Mouse (Mus musculus) limb, embryonic 15.5 days (tissue): Measurements from ENCODE around the gene Sdr39u1. TPM values are rescaled to one million over a fixed set of nuclear protein-coding genes. Genes with fewer than 3 reads are reported as not detected.

Source experiments
- ATAC-seq: fragments of 200-750 bp; cut with Nextera tagmentation; 2 replicates; pipeline ENCODE4 v1.8.0; 2017; ENCODE audit warnings: low read depth, moderate TSS enrichment; ENCODE audit not compliant: insufficient number of reproducible peaks, low FRiP score, low TSS enrichment
- H3K27ac ChIP-seq: fragments of 300-500 bp; sonication (generic); 2 replicates; pipeline ENCODE4 v1.5.1; 2015; ENCODE audit warnings: moderate library complexity, mild to moderate bottlenecking, inconsistent platforms
- H3K27me3 ChIP-seq: fragments of 300-500 bp; sonication (generic); 2 replicates; pipeline ENCODE4 v1.6.1; 2015; ENCODE audit warnings: inconsistent platforms
- H3K36me3 ChIP-seq: fragments of 300-500 bp; sonication (generic); 2 replicates; pipeline ENCODE4 v1.6.1; 2015; ENCODE audit warnings: inconsistent platforms
- H3K4me1 ChIP-seq: fragments of 300-500 bp; sonication (generic); 2 replicates; pipeline ENCODE4 v1.6.1; 2015; ENCODE audit warnings: inconsistent platforms
- H3K4me2 ChIP-seq: fragments of 300-500 bp; sonication (generic); 2 replicates; pipeline ENCODE4 v1.6.1; 2015; ENCODE audit warnings: mild to moderate bottlenecking, inconsistent platforms
- H3K4me3 ChIP-seq: fragments of 300-500 bp; sonication (generic); 2 replicates; pipeline ENCODE4 v1.5.1; 2015; ENCODE audit warnings: mild to moderate bottlenecking, inconsistent platforms
- H3K9ac ChIP-seq: fragments of 300-500 bp; sonication (generic); 2 replicates; pipeline ENCODE4 v1.6.1; 2015; ENCODE audit warnings: inconsistent platforms
- H3K9me3 ChIP-seq: fragments of 300-500 bp; sonication (generic); 2 replicates; pipeline ENCODE4 v1.6.1; 2016; ENCODE audit warnings: inconsistent platforms
- WGBS: fragments of 180-500 bp; shearing (Covaris S2); methylation state at CpG from one replicate; pipeline ENCODE4 v1.1.7; 2015; 5-methylcytosine and 5-hydroxymethylcytosine counted together
- polyA plus RNA-seq: library from polyadenylated mRNA; unstranded; fragments of >200 nt; fragmentation: Nextera tagmentation; extraction: Ambion mirVana; gene quantifications from 2 replicates; pipeline ENCODE4 v1.2.1, GENCODE M21; 2015

Sdr39u1 gene
- 87.1 and 91.0 TPM in 2 replicates for polyA plus RNA-seq

DNA sequence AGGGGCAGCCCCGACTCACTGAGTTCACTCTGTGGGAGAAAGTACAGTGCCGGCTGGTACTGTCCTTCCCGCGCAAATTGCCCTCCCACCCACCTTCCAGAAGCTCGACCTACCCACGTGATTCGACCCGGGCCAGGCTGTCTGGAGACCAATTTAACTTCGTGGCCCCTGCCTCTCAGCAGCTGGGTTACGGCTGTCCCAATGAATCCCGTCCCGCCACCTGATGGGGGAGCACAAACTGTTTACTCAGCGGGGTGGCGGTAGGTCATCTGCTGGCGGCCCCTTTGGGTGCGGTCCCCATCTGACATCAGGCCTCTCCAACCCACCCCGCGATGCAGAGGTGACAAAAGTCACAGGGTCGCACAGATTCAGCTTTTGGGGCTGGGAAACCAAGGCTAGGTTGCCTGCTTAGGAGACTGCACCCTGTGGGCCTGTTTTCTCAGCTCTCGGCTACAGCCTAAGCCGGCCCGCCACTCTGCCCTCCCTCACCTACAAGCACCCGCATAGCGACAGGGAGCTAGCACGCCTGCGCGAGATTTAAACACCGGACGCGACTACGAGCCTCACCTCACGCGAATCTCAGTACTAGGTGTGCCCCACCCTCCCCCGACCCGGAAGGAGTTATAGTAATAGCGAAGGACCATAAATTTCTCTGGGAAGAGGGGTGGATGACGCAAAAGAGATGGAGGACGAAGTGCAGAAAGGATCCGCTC is at the start of gene Sdr39u1:
Gene Sdr39u1, minus strand, starts transcription at position 593 of the 713 bp plus-strand sequence.
- Histone ChIP-seq H3K27ac (peak within 1 kb of the TSS; percentile 90), H3K27me3 (no peaks in the 10 kb centered on the region), H3K4me2 (peak within 1 kb of the TSS; percentile 83), H3K36me3 (peaks cover 36% of the 10 kb centered on the region), H3K9me3 (no peaks in the 10 kb centered on the region), H3K4me1 (peaks cover 18% of the 10 kb centered on the region), H3K4me3 (peak within 1 kb of the TSS; percentile 58), H3K9ac (peak within 1 kb of the TSS; percentile 65)
- peak; percentile 90 for ATAC-seq
- WGBS, result under 1% methylated on average over 39 of the region's 39 CpGs

GRCm38 (mm10) chr14:55946269-55946969 is 46.3 kb upstream of the Sdr39u1 start:
- Histone ChIP-seq H3K27me3 (0 out of 2 replicates have a peak, but pooled peaks cover 3% of the 10 kb centered on the region), H3K9me3 (no peaks in the 10 kb centered on the region), H3K4me2 (no peak overlapping the region), H3K4me3 (no peak overlapping the region), H3K4me1 (no peaks in the 10 kb centered on the region), H3K36me3 (no peaks in the 10 kb centered on the region), H3K27ac (no peak overlapping the region), H3K9ac (no peak overlapping the region)
- ATAC-seq, result no peak
- WGBS, result 66% methylated on average over 2 of the region's 2 CpGs

- no peak for ATAC-seq
- Histone ChIP-seq H3K36me3 (no peaks in the 10 kb centered on the region), H3K9me3 (no peaks in the 10 kb centered on the region), H3K9ac (no peak within 1 kb of the TSS), H3K4me2 (no peak within 1 kb of the TSS), H3K4me3 (no peak within 1 kb of the TSS), H3K4me1 (no peaks in the 10 kb centered on the region), H3K27me3 (0 out of 2 replicates have a peak, but pooled peaks cover 3% of the 10 kb centered on the region), H3K27ac (no peak within 1 kb of the TSS)
- 78% methylated on average over 4 of the region's 4 CpGs for WGBS
Measured at GRCm38 (mm10) chr14:55944575-55944974, 44.5 kb upstream of the Sdr39u1 start, which contains the start of gene Cma1. Cma1 (minus strand) TSS chr14:55944675.

DNA sequence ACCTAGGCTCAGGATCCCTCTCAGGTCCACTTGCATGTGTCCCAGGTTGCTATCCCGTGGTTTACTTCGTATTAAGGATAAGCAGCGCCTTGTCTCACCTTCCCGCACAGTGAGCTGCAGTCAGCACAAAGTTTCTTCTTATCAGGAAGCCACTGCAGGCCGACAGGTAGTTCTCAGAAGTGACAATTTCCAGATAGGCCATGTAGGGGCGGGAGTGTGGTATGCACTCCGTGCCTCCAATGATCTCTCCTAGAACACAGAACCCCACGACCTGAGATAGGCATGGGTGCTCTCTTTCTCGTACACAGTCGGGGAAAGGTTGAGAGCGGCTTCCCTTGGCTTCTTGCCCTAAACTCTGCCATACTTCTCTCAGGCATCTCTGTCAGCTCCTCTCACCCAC is 43.5 kb upstream of the Sdr39u1 start:
- H3K27me3 ChIP-seq, result 0 out of 2 replicates have a peak, but pooled peaks cover 3% of the 10 kb centered on the region
- H3K36me3 ChIP-seq, result no peaks in the 10 kb centered on the region
- no peak overlapping the region for H3K4me2 ChIP-seq
- no peak for ATAC-seq
- H3K9ac ChIP-seq, result no peak overlapping the region
- no peak overlapping the region for H3K27ac ChIP-seq
- no peaks in the 10 kb centered on the region for H3K9me3 ChIP-seq
- no peaks in the 10 kb centered on the region for H3K4me1 ChIP-seq
- WGBS, result 79% methylated on average over 11 of the region's 11 CpGs
- no peak overlapping the region for H3K4me3 ChIP-seq

DNA sequence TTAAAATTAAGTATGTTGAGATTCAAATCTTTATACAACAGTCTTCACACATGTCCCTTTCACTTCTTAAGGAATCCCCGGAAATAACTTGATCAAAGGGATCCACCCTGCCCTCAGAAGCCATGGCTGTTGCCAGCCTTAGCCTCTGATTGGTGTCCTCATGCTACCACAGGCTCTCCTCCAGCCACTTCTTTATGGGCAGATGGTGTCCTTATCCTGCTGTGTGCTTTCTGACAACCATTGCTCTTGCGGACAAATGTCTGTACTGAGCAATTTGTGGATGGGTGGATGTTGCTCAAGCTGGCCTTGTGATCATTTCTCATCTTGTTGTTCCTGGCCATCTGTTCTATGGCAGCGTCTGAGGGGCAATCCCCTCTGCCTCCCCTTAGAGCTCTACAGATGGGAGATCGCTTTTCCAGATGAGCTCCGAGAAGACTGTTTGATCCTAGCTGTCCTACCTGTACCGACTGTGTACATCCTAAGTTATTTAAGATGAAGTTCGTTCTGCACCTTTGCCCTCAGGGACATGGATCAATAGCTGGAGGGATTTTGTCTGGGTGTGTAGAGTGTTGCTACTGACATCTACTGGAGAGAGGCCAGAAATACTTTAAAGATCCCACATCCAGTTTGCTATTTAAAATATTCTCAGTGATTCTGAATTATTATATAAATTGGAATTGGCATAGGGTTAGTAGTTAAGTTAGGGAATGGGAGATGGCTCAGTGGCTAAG is 40.1 kb upstream of the Sdr39u1 start:
- no peaks in the 10 kb centered on the region for H3K4me1 ChIP-seq
- no peak overlapping the region for H3K4me3 ChIP-seq
- no peaks in the 10 kb centered on the region for H3K36me3 ChIP-seq
- H3K9ac ChIP-seq, result no peak overlapping the region
- no peak for ATAC-seq
- H3K4me2 ChIP-seq, result no peak overlapping the region
- 0 out of 2 replicates have a peak, but pooled peaks cover 3% of the 10 kb centered on the region for H3K27me3 ChIP-seq
- no peaks in the 10 kb centered on the region for H3K9me3 ChIP-seq
- no peak overlapping the region for H3K27ac ChIP-seq
- 25% methylated on average over 7 of the region's 7 CpGs for WGBS

DNA sequence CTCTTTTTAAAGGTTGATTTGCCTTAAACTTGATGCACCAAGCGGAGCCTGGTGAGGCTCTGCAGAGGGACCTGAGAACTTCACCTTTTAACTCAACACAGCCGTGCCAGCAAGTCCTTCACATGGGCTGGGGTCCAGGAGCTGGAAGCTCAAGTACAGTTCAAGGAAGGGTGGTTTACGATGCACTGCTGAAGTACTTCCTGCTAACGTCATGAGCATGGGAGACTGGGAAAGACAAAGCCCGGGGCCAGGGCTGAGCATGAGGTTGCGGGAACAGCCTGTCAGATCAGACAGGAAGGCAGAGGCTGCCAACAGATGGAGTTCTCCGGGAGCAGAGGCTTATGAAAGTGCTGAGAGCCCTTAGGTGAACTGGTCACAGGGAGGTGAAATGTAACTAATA is 33.5 kb upstream of the Sdr39u1 start:
- H3K27ac ChIP-seq, result no peak overlapping the region
- no peaks in the 10 kb centered on the region for H3K36me3 ChIP-seq
- no peaks in the 10 kb centered on the region for H3K9me3 ChIP-seq
- H3K4me2 ChIP-seq, result no peak overlapping the region
- no peak overlapping the region for H3K9ac ChIP-seq
- H3K4me3 ChIP-seq, result no peak overlapping the region
- peaks cover 7% of the 10 kb centered on the region; the same call in 1 of the 2 replicates for H3K4me1 ChIP-seq
- no peaks in the 10 kb centered on the region for H3K27me3 ChIP-seq
- 15% methylated on average over 7 of the region's 7 CpGs for WGBS
- ATAC-seq, result 0 out of 2 replicates have a peak, but pooled peaks have one; percentile 24

- no peak for ATAC-seq
- Histone ChIP-seq H3K4me1 (peaks cover 7% of the 10 kb centered on the region; the same call in 1 of the 2 replicates), H3K9ac (no peak overlapping the region), H3K4me2 (no peak overlapping the region), H3K9me3 (no peaks in the 10 kb centered on the region), H3K36me3 (no peaks in the 10 kb centered on the region), H3K27ac (no peak overlapping the region), H3K4me3 (no peak overlapping the region), H3K27me3 (no peaks in the 10 kb centered on the region)
- 29% methylated on average over 12 of the region's 12 CpGs for WGBS
Measured at GRCm38 (mm10) chr14:55929263-55929997, 29.3 kb upstream of the Sdr39u1 start.

GRCm38 (mm10) chr14:55926847-55927246 is 26.8 kb upstream of the Sdr39u1 start:
- Histone ChIP-seq H3K27me3 (no peaks in the 10 kb centered on the region), H3K4me2 (no peak overlapping the region), H3K4me3 (no peak overlapping the region), H3K36me3 (no peaks in the 10 kb centered on the region), H3K9me3 (no peaks in the 10 kb centered on the region), H3K27ac (no peak overlapping the region), H3K4me1 (no peaks in the 10 kb centered on the region), H3K9ac (no peak overlapping the region)
- 84% methylated on average over 4 of the region's 4 CpGs for WGBS
- no peak for ATAC-seq

GRCm38 (mm10) chr14:55922475-55923232 is 22.6 kb upstream of the Sdr39u1 start:
- no peak overlapping the region for H3K9ac ChIP-seq
- no peaks in the 10 kb centered on the region for H3K36me3 ChIP-seq
- no peak for ATAC-seq
- WGBS, result 34% methylated on average over 7 of the region's 7 CpGs
- H3K27ac ChIP-seq, result no peak overlapping the region
- no peaks in the 10 kb centered on the region for H3K27me3 ChIP-seq
- no peak overlapping the region for H3K4me2 ChIP-seq
- no peaks in the 10 kb centered on the region for H3K9me3 ChIP-seq
- no peaks in the 10 kb centered on the region for H3K4me1 ChIP-seq
- no peak overlapping the region for H3K4me3 ChIP-seq

DNA sequence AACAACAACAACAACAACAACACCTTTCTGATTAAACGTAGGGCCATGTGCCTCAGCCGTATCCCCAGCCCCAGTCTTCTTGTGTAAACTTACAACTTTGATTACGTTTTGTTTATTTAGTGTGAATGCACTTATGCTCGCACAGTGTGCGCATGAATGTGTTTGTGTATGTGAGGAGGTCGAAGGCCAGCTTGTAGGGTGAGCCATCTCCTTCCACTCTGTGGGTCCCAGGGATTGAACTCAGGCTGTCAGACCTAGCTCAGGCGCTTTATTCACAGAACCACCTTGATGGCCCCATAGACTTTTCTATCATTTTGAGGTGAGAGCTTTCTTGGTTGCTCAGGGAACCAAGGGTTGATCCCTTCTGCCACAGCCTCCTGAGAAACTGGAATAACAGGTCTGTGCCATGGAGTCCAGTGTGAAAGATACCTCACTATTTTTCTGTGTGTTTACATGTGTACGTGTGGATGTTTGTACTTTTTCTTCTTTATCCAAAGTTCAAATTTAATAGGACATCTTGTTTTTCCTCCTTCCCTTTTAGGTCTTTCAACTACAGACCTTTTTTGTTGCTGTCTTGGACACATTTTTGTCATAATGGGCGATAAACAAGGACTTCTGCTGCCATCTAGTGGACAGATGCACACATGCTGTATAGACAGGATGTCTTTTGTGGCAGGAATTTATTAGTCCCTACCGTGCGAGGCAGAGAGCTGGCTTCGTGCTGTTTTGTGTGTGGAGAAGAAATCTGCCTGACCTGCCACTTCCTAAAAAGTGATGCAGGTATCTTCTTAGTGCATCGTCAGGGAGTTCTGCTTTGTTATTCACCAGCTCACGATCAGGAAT is 18.4 kb upstream of the Sdr39u1 start:
- 39% methylated on average over 14 of the region's 14 CpGs for WGBS

More for the DNA sequence above, 18.4 kb upstream of the Sdr39u1 start:
- Histone ChIP-seq H3K9me3 (no peaks in the 10 kb centered on the region), H3K27me3 (no peaks in the 10 kb centered on the region), H3K4me1 (no peaks in the 10 kb centered on the region; the same call in 1 of the 2 replicates), H3K36me3 (no peaks in the 10 kb centered on the region), H3K9ac (no peak overlapping the region), H3K4me2 (peak overlapping the region; percentile 25; the same call in 1 of the 2 replicates), H3K4me3 (no peak overlapping the region), H3K27ac (no peak overlapping the region; the same call in 1 of the 2 replicates)
- ATAC-seq, result peak; percentile 63; the same call in 1 of the 2 replicates
